Mouse (Mus musculus) neural tube, embryonic 14.5 days (tissue): Measurements from ENCODE around the gene Slc25a34. TPM values are rescaled to one million over a fixed set of nuclear protein-coding genes. Genes with fewer than 3 reads are reported as not detected.

Source experiments
- ATAC-seq: fragments of 200-750 bp; cut with Nextera tagmentation; 2 replicates; pipeline ENCODE4 v1.8.0; 2017; ENCODE audit warnings: low read depth, mild to moderate bottlenecking, moderate TSS enrichment, moderate library complexity
- H3K27ac ChIP-seq: fragments of 300-500 bp; sonication (generic); 2 replicates; pipeline ENCODE4 v1.5.1; 2014; ENCODE audit warnings: low read depth, mild to moderate bottlenecking, control low read depth, low read length, moderate library complexity, mixed read lengths
- H3K27me3 ChIP-seq: fragments of 300-500 bp; sonication (generic); 2 replicates; pipeline ENCODE4 v1.6.1; 2014; ENCODE audit warnings: low read length; ENCODE audit not compliant: control insufficient read depth, insufficient read depth
- H3K36me3 ChIP-seq: fragments of 300-500 bp; sonication (generic); 2 replicates; pipeline ENCODE4 v1.6.1; 2014; ENCODE audit warnings: low read length, mixed read lengths; ENCODE audit not compliant: control insufficient read depth, insufficient read depth
- H3K4me1 ChIP-seq: fragments of 300-500 bp; sonication (generic); 2 replicates; pipeline ENCODE4 v1.6.1; 2014; ENCODE audit warnings: low read length; ENCODE audit not compliant: control insufficient read depth, insufficient read depth
- H3K4me2 ChIP-seq: fragments of 300-500 bp; sonication (generic); 2 replicates; pipeline ENCODE4 v1.6.1; 2014; ENCODE audit warnings: mild to moderate bottlenecking, low read depth, low read length, control low read depth
- H3K4me3 ChIP-seq: fragments of 300-500 bp; sonication (generic); 2 replicates; pipeline ENCODE4 v1.5.1; 2014; ENCODE audit warnings: low read depth, low read length, control low read depth, mixed read lengths
- H3K9ac ChIP-seq: fragments of 300-500 bp; sonication (generic); replicated peaks from 2 replicates; pipeline ENCODE4 v1.6.1; 2014; ENCODE audit warnings: low read depth, mild to moderate bottlenecking, control low read depth, low read length, mixed read lengths
- H3K9me3 ChIP-seq: fragments of 300-500 bp; sonication (generic); 2 replicates; pipeline ENCODE4 v1.6.1; 2016; ENCODE audit warnings: low read length; ENCODE audit not compliant: control insufficient read depth
- WGBS: fragments of 180-500 bp; shearing (Covaris S2); extraction: QIAGEN DNeasy Blood & Tissue Kit; methylation state at CpG from one replicate; pipeline ENCODE4 v1.1.7; 2014; 5-methylcytosine and 5-hydroxymethylcytosine counted together
- polyA plus RNA-seq: library from polyadenylated mRNA; unstranded; fragments of >200 nt; fragmentation: Nextera tagmentation; extraction: Ambion mirVana; gene quantifications from 2 replicates; pipeline ENCODE4 v1.2.1, GENCODE M21; 2014

Slc25a34 gene
- polyA plus RNA-seq, 1 experiment from 2014 or later, result not detected

- ATAC-seq, result no peak
- no peaks in the 10 kb centered on the region for H3K9me3 ChIP-seq
- H3K36me3 ChIP-seq, result no peaks in the 10 kb centered on the region
- H3K4me2 ChIP-seq, result no peak overlapping the region
- H3K27me3 ChIP-seq, result no peaks in the 10 kb centered on the region
- no peak overlapping the region for H3K4me3 ChIP-seq
- H3K4me1 ChIP-seq, result no peaks in the 10 kb centered on the region
- no peak overlapping the region for H3K27ac ChIP-seq
- H3K9ac ChIP-seq, result no peak overlapping the region
- 82% methylated on average over 14 of the region's 14 CpGs for WGBS
These were observed 8.7 kb downstream of the Slc25a34 start for GRCm38 (mm10) chr4:141614946-141615345.

DNA sequence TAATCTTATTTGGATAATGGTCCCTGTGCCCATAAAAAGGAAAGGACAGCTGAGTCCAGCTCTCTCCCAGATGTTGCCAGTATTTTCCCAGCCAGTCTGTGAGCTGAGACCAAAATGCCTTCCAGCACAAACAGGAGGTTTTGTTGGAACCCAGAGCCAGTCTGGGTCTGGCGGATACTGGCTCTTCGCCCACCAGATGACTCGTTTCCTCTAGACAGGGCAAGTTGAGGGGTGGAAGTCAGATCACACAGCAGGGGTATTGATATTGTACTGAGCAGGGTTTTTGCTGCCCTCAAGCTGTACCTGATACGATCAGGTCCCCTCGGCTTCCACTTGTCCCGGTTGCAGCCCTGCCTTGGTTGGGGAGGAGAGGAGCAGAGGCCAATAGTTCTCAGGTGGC, 14.1 kb downstream of the Slc25a34 start:
- H3K4me3 ChIP-seq, result no peak overlapping the region
- H3K9me3 ChIP-seq, result no peaks in the 10 kb centered on the region
- ATAC-seq, result no peak
- H3K4me1 ChIP-seq, result no peaks in the 10 kb centered on the region
- H3K36me3 ChIP-seq, result no peaks in the 10 kb centered on the region
- no peak overlapping the region for H3K27ac ChIP-seq
- H3K27me3 ChIP-seq, result no peaks in the 10 kb centered on the region
- H3K9ac ChIP-seq, result no peak overlapping the region
- WGBS, result 78% methylated on average over 6 of the region's 6 CpGs
- H3K4me2 ChIP-seq, result no peak overlapping the region

DNA sequence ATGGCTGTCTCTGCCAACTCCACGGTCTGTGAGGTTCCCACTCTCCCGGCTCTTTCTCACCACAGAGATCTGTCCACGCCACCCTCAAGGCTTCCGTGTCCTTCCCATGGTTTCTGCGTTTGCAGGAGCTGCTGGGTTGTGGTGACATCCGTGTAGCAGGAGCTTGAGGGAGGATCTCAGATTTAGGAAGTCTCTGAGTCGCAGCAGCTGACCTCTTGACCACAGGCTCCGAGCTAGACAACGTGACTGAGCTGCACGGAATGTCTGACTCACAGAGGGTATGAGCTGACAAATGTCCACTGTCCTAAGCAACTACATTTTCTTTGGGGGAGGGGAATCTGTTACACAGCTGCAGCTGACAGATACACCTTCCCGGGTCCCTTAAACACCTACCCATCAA, 17.8 kb downstream of the Slc25a34 start, which contains the start of gene Fblim1:
TSS of gene Fblim1 (minus strand) at position 236 of the 400 bp plus-strand sequence.
- no peaks in the 10 kb centered on the region for H3K4me1 ChIP-seq
- WGBS, result 86% methylated on average over 11 of the region's 11 CpGs
- no peak for ATAC-seq
- H3K4me2 ChIP-seq, result no peak within 1 kb of the TSS
- no peak within 1 kb of the TSS for H3K9ac ChIP-seq
- no peaks in the 10 kb centered on the region for H3K36me3 ChIP-seq
- H3K9me3 ChIP-seq, result no peaks in the 10 kb centered on the region
- H3K4me3 ChIP-seq, result no peak within 1 kb of the TSS
- H3K27me3 ChIP-seq, result no peaks in the 10 kb centered on the region
- H3K27ac ChIP-seq, result no peak within 1 kb of the TSS

DNA sequence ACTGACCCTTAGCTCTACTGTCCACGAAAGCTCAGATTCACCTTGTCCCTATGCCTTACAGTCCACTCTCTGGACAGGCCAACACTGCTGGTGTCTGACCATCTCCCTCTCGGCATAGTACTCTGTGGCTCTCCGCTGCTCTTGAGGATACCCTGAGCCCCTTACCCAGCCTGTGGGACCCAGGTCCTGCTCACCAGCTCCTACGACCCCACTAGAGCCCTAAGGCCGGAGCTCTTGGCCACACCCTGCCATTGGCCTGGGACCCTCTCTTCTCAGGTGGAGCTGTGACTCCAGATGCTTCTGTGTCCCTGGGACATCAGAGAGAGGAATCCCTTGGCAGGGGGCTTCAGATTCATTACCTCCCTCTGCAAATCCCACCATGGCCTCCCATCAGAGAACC, 18.2 kb downstream of the Slc25a34 start:
- no peak overlapping the region for H3K9ac ChIP-seq
- no peaks in the 10 kb centered on the region for H3K36me3 ChIP-seq
- no peak overlapping the region for H3K4me2 ChIP-seq
- 93% methylated on average over 5 of the region's 5 CpGs for WGBS
- no peaks in the 10 kb centered on the region for H3K27me3 ChIP-seq
- no peak for ATAC-seq
- H3K27ac ChIP-seq, result no peak overlapping the region
- H3K4me1 ChIP-seq, result no peaks in the 10 kb centered on the region
- no peaks in the 10 kb centered on the region for H3K9me3 ChIP-seq
- no peak overlapping the region for H3K4me3 ChIP-seq

DNA sequence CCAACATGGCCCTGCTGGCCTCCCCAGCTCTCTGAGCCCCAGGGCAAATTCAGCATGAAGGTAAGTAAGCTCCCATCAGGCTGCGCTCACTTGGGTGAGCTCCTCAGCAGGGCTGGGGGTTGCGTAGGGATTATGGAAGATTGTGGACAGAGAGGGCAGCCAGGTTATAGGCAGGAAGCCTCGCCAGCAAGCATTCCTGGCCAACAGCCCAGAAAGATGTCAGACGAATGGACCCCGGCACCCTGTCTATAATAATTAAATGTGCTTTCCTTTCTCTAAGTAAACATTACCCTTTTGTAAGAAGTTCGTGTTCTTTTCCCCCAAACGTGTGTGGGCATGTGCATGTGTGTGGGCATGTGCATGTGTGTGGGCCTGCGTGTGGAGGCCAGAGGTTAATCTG, 19.1 kb downstream of the Slc25a34 start:
- H3K36me3 ChIP-seq, result no peaks in the 10 kb centered on the region
- no peak overlapping the region for H3K27ac ChIP-seq
- H3K9me3 ChIP-seq, result no peaks in the 10 kb centered on the region
- WGBS, result 75% methylated on average over 8 of the region's 8 CpGs
- no peak overlapping the region for H3K4me3 ChIP-seq
- no peak for ATAC-seq
- peaks cover 3% of the 10 kb centered on the region; the same call in 1 of the 2 replicates for H3K27me3 ChIP-seq
- H3K4me2 ChIP-seq, result no peak overlapping the region
- H3K9ac ChIP-seq, result no peak overlapping the region
- H3K4me1 ChIP-seq, result peaks cover 3% of the 10 kb centered on the region; the same call in 1 of the 2 replicates

DNA sequence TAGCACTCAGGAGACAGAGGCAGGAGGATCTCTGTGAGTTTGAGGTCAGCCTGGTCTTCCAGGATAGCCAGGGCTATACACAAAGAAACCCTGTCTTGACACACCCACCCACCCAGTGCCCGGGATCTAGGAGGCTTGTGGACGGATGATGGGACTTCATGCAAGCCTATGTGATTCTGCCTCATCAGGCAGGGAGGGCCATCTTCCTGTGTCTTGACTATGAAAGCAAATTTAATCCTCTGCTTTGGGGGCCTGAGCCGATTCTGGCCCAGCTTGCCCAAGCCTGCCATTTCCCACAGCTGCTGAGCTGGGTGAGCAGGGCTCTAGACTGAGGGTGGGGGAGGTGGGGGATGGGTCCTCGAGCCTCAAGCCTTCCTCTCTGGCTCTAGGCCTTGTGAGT, 19.7 kb downstream of the Slc25a34 start:
- ATAC-seq, result no peak
- WGBS, result 75% methylated on average over 4 of the region's 4 CpGs
- H3K9ac ChIP-seq, result no peak overlapping the region

GRCm38 (mm10) chr4:141602523-141603223, 20.9 kb downstream of the Slc25a34 start:
- Histone ChIP-seq H3K4me2 (no peak overlapping the region), H3K4me3 (no peak overlapping the region), H3K27me3 (peaks cover 3% of the 10 kb centered on the region; the same call in 1 of the 2 replicates), H3K4me1 (peaks cover 10% of the 10 kb centered on the region), H3K9ac (no peak overlapping the region), H3K9me3 (no peaks in the 10 kb centered on the region), H3K27ac (no peak overlapping the region), H3K36me3 (no peaks in the 10 kb centered on the region)
- no peak for ATAC-seq
- WGBS, result 91% methylated on average over 11 of the region's 11 CpGs

More for the DNA sequence above, 19.7 kb downstream of the Slc25a34 start:
- Histone ChIP-seq H3K9me3 (no peaks in the 10 kb centered on the region), H3K4me1 (peaks cover 3% of the 10 kb centered on the region), H3K27ac (no peak overlapping the region), H3K27me3 (peaks cover 3% of the 10 kb centered on the region; the same call in 1 of the 2 replicates), H3K4me2 (no peak overlapping the region), H3K4me3 (no peak overlapping the region), H3K36me3 (no peaks in the 10 kb centered on the region)

GRCm38 (mm10) chr4:141601148-141601862, 22.3 kb downstream of the Slc25a34 start:
- no peak for ATAC-seq
- Histone ChIP-seq H3K4me3 (no peak overlapping the region), H3K27ac (no peak overlapping the region), H3K27me3 (peaks cover 3% of the 10 kb centered on the region; the same call in 1 of the 2 replicates), H3K9ac (no peak overlapping the region), H3K4me1 (peaks cover 10% of the 10 kb centered on the region), H3K4me2 (no peak overlapping the region), H3K9me3 (no peaks in the 10 kb centered on the region), H3K36me3 (no peaks in the 10 kb centered on the region)
- 74% methylated on average over 12 of the region's 12 CpGs for WGBS

DNA sequence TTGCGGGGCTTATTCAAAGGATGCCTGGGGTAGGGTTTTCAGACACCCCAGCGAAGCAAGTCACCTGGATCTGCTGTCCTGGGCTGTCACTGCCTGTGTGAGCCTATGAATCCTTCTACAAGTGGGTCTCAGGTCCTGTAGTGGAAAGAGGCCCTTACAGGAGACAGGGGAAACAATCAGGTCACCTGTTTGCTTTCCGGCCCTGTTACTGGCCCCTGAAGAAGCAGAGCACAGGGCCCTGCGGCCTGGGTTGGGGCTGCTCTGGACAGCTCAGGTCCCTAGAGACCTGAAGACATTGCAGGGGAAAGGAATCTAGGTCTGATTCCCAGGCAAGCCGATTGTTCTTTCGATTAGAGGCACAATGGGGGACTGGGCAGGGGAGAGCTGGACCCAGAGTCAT, 23.3 kb downstream of the Slc25a34 start:
- peak overlapping the region; percentile 78; the same call in 1 of the 2 replicates for H3K4me2 ChIP-seq
- no peak overlapping the region for H3K9ac ChIP-seq
- H3K4me3 ChIP-seq, result peak overlapping the region; percentile 55; the same call in 1 of the 2 replicates
- 29% methylated on average over 6 of the region's 6 CpGs for WGBS
- H3K9me3 ChIP-seq, result no peaks in the 10 kb centered on the region
- peaks cover 3% of the 10 kb centered on the region; the same call in 1 of the 2 replicates for H3K27me3 ChIP-seq
- no peaks in the 10 kb centered on the region for H3K36me3 ChIP-seq
- ATAC-seq, result no peak
- no peak overlapping the region for H3K27ac ChIP-seq
- H3K4me1 ChIP-seq, result peaks cover 10% of the 10 kb centered on the region
